Mouse (Mus musculus) hindbrain, embryonic 11.5 days (tissue): ENCODE measurements around the gene Sept11. TPM values are rescaled to one million over a fixed set of nuclear protein-coding genes. Genes with fewer than 3 reads are reported as not detected.

Source experiments
- ATAC-seq: fragments of 200-750 bp; cut with Nextera tagmentation; 2 replicates; pipeline ENCODE4 v1.8.0; 2017; ENCODE audit warnings: mild to moderate bottlenecking, moderate TSS enrichment, moderate library complexity; ENCODE audit not compliant: low FRiP score
- DNase-seq: peaks from one replicate; pipeline ENCODE4 v3.0.0-alpha.2; 2015; ENCODE audit warnings: low spot score
- H3K27ac ChIP-seq: fragments of 300-500 bp; sonication (generic); 2 replicates; pipeline ENCODE4 v1.5.1; 2014; ENCODE audit warnings: mild to moderate bottlenecking, low read depth, low read length
- H3K27me3 ChIP-seq: fragments of 300-500 bp; sonication (generic); 2 replicates; pipeline ENCODE4 v1.6.1; 2014; ENCODE audit warnings: mild to moderate bottlenecking, low read length, moderate library complexity, mixed read lengths; ENCODE audit not compliant: control insufficient read depth, insufficient read depth
- H3K36me3 ChIP-seq: fragments of 300-500 bp; sonication (generic); 2 replicates; pipeline ENCODE4 v1.6.1; 2014; ENCODE audit warnings: mild to moderate bottlenecking, low read length, moderate library complexity, mixed read lengths; ENCODE audit not compliant: control insufficient read depth, insufficient read depth
- H3K4me1 ChIP-seq: fragments of 300-500 bp; sonication (generic); replicated peaks from 2 replicates; pipeline ENCODE4 v1.6.1; 2014; ENCODE audit warnings: low read length, mixed read lengths; ENCODE audit not compliant: control insufficient read depth, insufficient read depth
- H3K4me2 ChIP-seq: fragments of 300-500 bp; sonication (generic); replicated peaks from 2 replicates; pipeline ENCODE4 v1.6.1; 2014; ENCODE audit warnings: mild to moderate bottlenecking, low read depth, low read length
- H3K4me3 ChIP-seq: fragments of 300-500 bp; sonication (generic); 2 replicates; pipeline ENCODE4 v1.5.1; 2014; ENCODE audit warnings: low read depth, low read length
- H3K9ac ChIP-seq: fragments of 300-500 bp; sonication (generic); 2 replicates; pipeline ENCODE4 v1.6.1; 2014; ENCODE audit warnings: low read depth, low read length
- H3K9me3 ChIP-seq: fragments of 300-500 bp; sonication (generic); 2 replicates; pipeline ENCODE4 v1.6.1; 2016; ENCODE audit warnings: low read length; ENCODE audit not compliant: control insufficient read depth
- WGBS: fragments of 180-500 bp; shearing (Covaris S2); extraction: QIAGEN DNeasy Blood & Tissue Kit; methylation state at CpG from one replicate; pipeline ENCODE4 v1.1.7; 2014; 5-methylcytosine and 5-hydroxymethylcytosine counted together
- polyA plus RNA-seq: library from polyadenylated mRNA; unstranded; fragments of >200 nt; fragmentation: Nextera tagmentation; extraction: Ambion mirVana; gene quantifications from 2 replicates; pipeline ENCODE4 v1.2.1, GENCODE M21; 2014

Sept11 gene
- polyA plus RNA-seq, 1 experiment from 2014 or later = 243 TPM

DNA sequence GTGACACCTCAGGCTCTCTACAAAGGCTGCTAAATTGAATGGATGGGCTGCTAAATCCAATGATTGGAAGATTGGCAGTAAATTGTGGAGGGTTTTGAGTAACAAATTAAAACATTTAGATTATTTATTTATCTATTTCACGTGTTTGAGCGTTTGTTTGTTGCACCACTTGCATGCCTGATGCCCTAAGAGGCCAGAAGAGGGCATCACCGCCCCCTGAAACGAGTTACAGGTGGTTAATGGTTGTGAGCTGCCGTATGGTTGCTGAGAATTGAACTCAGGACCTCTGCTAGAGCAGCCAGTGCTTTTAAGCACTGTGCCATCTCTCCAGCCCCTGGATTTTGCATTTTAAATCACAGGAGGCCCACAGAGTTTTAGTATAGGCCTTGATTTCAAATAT, 42.2 kb upstream of the Sept11 start:
- Histone ChIP-seq H3K27me3 (peaks cover 14% of the 10 kb centered on the region), H3K9me3 (no peaks in the 10 kb centered on the region), H3K4me3 (no peak overlapping the region), H3K27ac (no peak overlapping the region), H3K36me3 (no peaks in the 10 kb centered on the region), H3K4me2 (no peak overlapping the region), H3K9ac (no peak overlapping the region), H3K4me1 (no peaks in the 10 kb centered on the region)
- ATAC-seq (no peak), DNase-seq (no peak)
- 52% methylated on average over 5 of the region's 5 CpGs for WGBS

DNA sequence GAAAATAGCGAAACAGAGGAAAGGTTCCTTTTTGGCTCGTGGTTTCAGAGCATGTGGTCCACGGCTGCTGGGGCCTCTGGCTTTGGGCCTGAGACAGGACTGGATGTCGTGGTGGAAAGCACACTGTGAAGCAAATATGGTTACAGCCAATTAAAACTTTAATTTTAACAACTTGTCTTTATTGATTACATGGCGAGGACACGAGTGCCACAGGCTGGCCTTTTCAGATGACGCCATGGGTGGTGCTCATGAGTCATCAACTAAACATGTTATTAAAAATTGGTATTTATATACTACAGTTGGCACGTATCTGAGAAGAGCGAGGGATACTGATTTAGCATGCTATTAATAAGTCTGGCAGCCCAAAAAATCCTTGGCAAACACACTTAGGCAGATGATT, 41.3 kb upstream of the Sept11 start:
- H3K9ac ChIP-seq = no peak overlapping the region
- H3K9me3 ChIP-seq = no peaks in the 10 kb centered on the region
- H3K4me1 ChIP-seq = no peaks in the 10 kb centered on the region
- H3K27ac ChIP-seq = no peak overlapping the region
- ATAC-seq (no peak), DNase-seq (no peak)
- H3K27me3 ChIP-seq = peaks cover 5% of the 10 kb centered on the region
- H3K36me3 ChIP-seq = no peaks in the 10 kb centered on the region
- WGBS = 87% methylated on average over 9 of the region's 9 CpGs
- no peak overlapping the region for H3K4me2 ChIP-seq
- no peak overlapping the region for H3K4me3 ChIP-seq

DNA sequence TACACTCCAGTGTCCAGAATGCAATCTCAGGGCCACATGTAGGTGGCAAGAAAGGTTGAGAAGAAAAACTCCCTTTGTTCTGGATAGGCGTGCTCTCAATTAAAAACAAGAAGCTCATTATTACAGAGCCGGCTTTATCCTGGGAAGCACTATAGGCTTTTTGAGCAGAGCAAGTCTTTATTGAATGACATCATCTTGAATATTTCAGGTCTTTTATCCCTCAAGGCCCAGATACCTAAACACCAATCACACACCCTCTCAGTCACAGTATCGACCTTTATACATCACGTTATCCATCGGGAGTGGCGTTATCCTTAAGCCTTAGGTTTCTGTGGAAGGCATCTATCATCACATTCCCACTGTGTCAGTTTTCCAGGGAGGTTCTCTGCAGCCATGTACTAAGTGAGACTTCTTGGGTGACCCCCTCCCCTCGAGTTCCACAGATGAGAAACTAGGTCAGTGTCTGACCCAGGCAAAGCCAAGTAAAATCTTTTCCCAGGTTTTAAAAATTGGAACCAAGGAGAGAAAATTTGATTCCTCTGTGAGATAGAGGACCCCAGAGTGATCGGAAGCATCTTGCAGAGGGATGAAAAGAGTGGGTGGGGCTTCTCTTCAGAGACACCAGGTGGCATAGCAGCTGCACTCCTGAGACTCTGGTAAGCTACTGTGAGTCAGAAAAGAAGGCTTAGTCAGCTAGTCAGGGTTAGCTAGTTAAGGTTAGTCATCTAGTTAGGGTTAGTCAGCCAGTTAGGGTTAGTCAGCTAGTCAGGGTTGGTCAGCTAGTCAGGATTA, 39.4 kb upstream of the Sept11 start:
- H3K36me3 ChIP-seq = no peaks in the 10 kb centered on the region
- no peaks in the 10 kb centered on the region for H3K27me3 ChIP-seq
- WGBS = 62% methylated on average over 8 of the region's 8 CpGs
- no peak overlapping the region for H3K27ac ChIP-seq
- H3K4me1 ChIP-seq = no peaks in the 10 kb centered on the region
- no peak overlapping the region for H3K9ac ChIP-seq
- no peak for DNase-seq
- no peak overlapping the region for H3K4me3 ChIP-seq
- no peaks in the 10 kb centered on the region for H3K9me3 ChIP-seq
- no peak overlapping the region for H3K4me2 ChIP-seq
- ATAC-seq = no peak

DNA sequence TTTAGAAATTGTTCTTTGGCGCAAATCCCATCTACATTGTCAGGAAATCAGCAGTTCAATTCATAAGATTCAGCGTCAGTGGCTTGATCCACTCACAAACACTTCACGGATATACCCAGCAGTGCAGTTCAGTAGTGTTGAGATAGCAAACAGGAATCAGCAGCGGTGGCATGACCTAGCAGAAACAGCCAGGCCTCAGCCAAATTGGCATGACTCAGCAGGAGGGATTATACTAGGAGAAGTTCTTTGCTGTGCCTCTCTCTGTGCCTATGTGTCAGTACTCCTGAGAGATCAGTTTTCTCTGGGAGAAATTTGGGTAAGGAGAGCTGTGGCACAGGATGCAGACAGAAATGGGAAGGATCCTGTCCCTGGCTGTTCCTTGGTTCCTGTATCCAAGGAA, 32.4 kb upstream of the Sept11 start:
- H3K27ac ChIP-seq = no peak overlapping the region
- H3K4me1 ChIP-seq = no peaks in the 10 kb centered on the region
- H3K9me3 ChIP-seq = no peaks in the 10 kb centered on the region
- no peaks in the 10 kb centered on the region for H3K36me3 ChIP-seq
- no peak overlapping the region for H3K4me3 ChIP-seq
- H3K4me2 ChIP-seq = no peak overlapping the region
- no peak for DNase-seq
- 91% methylated on average over 4 of the region's 4 CpGs for WGBS
- no peak overlapping the region for H3K9ac ChIP-seq
- no peak for ATAC-seq
- H3K27me3 ChIP-seq = no peaks in the 10 kb centered on the region

DNA sequence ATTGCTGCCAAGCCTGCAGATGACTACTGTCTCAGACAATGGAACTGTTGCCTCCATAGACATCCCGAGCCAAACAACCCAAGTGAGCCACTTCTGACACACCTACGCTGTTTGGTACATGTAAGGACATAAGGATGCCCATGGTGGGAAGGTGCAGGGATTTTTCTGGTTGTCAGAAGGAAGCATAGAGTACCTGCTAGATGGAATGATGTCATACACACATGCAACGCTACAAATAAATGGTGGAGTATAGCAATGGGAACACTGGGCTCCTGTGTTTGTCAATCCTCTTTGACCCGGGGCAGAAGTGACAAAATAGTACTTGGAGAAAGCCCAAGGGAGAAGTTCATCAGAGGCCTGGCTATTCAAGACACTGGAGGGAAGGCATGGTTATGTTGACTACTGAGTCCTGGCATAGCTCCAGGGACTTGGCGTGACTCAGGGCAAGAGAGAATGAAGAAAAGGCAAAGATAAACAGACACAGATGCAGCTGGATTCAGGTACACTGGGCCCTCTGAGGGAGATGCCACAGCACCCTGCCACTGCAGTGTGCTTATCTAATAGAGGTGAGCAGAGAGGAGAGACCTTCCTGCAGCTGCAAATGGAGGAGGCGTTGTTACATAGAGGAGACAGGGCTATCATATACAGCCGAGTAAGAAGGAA, 15.4 kb upstream of the Sept11 start:
- Histone ChIP-seq H3K9ac (no peak overlapping the region), H3K36me3 (no peaks in the 10 kb centered on the region), H3K27me3 (no peaks in the 10 kb centered on the region), H3K27ac (no peak overlapping the region), H3K9me3 (no peaks in the 10 kb centered on the region), H3K4me1 (no peaks in the 10 kb centered on the region), H3K4me2 (no peak overlapping the region), H3K4me3 (no peak overlapping the region)
- DNase-seq (no peak), ATAC-seq (no peak)
- 87% methylated on average over 7 of the region's 7 CpGs for WGBS

DNA sequence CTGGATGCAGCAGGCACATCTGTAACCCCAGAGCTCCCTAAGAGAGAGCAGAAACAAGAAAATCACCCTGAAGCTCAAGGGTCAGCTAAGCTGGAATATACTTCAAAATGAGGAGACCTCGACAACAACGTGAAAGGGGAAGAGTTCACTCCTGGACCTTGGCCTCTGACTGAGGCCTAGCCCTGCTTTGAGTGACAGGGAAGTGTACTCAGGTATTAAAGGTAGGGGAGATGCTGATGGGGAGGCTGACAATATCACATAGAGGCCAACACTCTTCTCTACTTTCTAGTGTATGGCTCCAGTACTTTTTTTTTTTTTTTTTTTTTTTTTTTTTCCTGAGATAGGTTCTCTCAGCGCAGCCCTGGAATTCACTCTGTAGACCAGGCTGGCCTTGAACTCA, 13.6 kb upstream of the Sept11 start:
- ATAC-seq (no peak), DNase-seq (no peak)
- 84% methylated on average over 3 of the region's 3 CpGs for WGBS
- no peaks in the 10 kb centered on the region for H3K4me1 ChIP-seq
- H3K4me3 ChIP-seq = no peak overlapping the region
- H3K4me2 ChIP-seq = no peak overlapping the region
- H3K27ac ChIP-seq = no peak overlapping the region
- no peak overlapping the region for H3K9ac ChIP-seq
- H3K27me3 ChIP-seq = no peaks in the 10 kb centered on the region
- no peaks in the 10 kb centered on the region for H3K9me3 ChIP-seq
- no peaks in the 10 kb centered on the region for H3K36me3 ChIP-seq

DNA sequence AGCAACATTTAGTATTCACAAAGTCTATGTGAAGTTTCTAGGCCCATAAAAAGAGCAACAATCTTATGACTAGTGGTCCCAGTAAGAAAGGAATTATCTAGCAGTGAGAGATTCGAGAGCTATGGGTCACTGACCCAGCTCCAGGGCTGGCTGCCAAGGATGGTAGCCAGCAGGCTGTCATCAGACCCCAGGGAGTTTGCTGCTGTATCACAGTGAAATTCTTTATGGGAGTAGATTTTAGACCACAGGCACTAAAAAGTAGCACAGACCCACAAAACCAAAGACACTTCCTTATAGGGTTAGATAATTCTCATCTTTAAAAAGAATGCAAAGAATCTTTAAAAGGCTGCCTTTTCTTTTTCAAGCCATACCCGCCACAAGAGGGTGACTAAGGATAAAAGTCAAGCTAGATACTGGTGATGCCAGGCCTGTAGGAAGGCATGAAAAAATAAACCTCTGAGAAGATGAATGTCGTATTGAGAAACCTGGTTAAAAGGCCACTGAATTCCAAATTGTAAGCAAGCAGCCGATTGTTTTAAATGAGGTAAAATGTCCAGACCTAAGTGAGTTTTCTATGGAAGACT, 8.1 kb upstream of the Sept11 start:
- no peak for ATAC-seq
- Histone ChIP-seq H3K9ac (no peak overlapping the region), H3K36me3 (no peaks in the 10 kb centered on the region), H3K4me1 (no peaks in the 10 kb centered on the region), H3K4me2 (no peak overlapping the region), H3K27me3 (no peaks in the 10 kb centered on the region), H3K27ac (no peak overlapping the region), H3K9me3 (no peaks in the 10 kb centered on the region), H3K4me3 (no peak overlapping the region)
- WGBS = 66% methylated on average over 4 of the region's 4 CpGs
- DNase-seq = no peak

DNA sequence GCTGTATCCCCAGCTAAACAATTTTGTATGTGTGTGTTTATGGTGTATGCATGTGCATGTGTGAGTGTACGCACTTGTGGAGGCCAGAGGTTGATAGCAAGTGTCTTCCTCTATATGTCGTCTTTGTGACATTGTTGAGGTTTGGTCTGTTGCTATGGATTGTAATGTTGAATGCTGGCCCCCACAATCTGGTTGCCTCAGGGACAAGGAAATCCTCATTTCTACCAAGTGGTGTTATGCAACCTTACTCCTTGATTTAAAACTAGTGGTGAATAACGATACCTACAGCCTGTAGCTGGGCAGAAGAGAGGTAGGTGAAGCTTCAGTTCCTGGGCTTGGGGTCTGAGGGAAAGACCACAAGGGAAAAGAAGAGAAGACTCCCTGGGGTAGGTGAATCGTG, 7.3 kb upstream of the Sept11 start:
- Histone ChIP-seq H3K27me3 (no peaks in the 10 kb centered on the region), H3K9me3 (no peaks in the 10 kb centered on the region), H3K36me3 (no peaks in the 10 kb centered on the region), H3K4me3 (no peak overlapping the region), H3K27ac (no peak overlapping the region), H3K9ac (no peak overlapping the region), H3K4me2 (no peak overlapping the region), H3K4me1 (no peaks in the 10 kb centered on the region)
- no peak for ATAC-seq
- WGBS = 93% methylated on average over 4 of the region's 4 CpGs
- DNase-seq = no peak

DNA sequence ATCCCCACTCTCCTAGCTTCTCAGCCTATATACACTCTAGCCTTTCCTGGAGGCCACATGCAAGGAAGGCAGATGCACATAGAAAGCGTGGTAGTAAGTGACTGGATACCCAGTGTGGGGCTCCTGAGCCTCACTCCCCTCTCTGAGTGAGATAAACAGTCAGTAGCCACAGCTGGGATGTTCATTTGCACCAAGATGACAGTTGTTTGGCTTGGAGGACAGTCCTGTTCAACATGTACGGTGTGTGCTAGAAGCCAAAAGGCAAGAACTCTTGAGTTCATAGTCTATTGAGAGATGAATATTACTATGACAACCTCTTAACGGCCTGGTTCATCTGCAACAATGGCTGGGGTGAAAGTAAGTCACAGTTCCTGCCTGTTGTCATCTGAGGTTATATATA, 2.0 kb upstream of the Sept11 start:
- H3K4me3 ChIP-seq = no peak overlapping the region
- H3K36me3 ChIP-seq = no peaks in the 10 kb centered on the region
- no peaks in the 10 kb centered on the region for H3K27me3 ChIP-seq
- no peak for DNase-seq
- no peak for ATAC-seq
- WGBS = 63% methylated on average over 3 of the region's 3 CpGs
- H3K9ac ChIP-seq = no peak overlapping the region
- no peak overlapping the region for H3K27ac ChIP-seq
- H3K4me2 ChIP-seq = 0 out of 2 replicates have a peak overlapping the region, but pooled peaks have one; percentile 15
- H3K4me1 ChIP-seq = peaks cover 11% of the 10 kb centered on the region
- H3K9me3 ChIP-seq = no peaks in the 10 kb centered on the region
